Mouse (Mus musculus) erythroblast, adult 5-6 weeks (primary cell): ENCODE data around the gene Capza2. TPM values are rescaled to one million over a fixed set of nuclear protein-coding genes. Genes with fewer than 3 reads are reported as not detected.
A peak's percentile ranks its signal among the peaks of the same experiment; 100 is the strongest.

Experiments used
- ATAC-seq: replicated peaks from 2 replicates; pipeline ENCODE4 v1.8.0; 2016; ENCODE audit warnings: moderate number of reproducible peaks, mild to moderate bottlenecking, moderate TSS enrichment, inconsistent platforms; ENCODE audit not compliant: poor library complexity, low FRiP score, severe bottlenecking
- total RNA-seq, 2 experiments: library from RNA; stranded (forward) in 1 of 2; stranded (reverse) in 1 of 2; fragments of 150-400 nt in 1 of 2; fragments of 200-764, 138-1000 nt in 1 of 2; gene quantifications; 2 replicates each; pipeline versions ENCODE4 v1.2.3 to v1.2.4; 2015 to 2017; ENCODE audit warnings: low replicate concordance in 2 of 2

Capza2 gene
- total RNA-seq, 2 experiments from 2014 or later, result 84.5 to 89.0 TPM

DNA sequence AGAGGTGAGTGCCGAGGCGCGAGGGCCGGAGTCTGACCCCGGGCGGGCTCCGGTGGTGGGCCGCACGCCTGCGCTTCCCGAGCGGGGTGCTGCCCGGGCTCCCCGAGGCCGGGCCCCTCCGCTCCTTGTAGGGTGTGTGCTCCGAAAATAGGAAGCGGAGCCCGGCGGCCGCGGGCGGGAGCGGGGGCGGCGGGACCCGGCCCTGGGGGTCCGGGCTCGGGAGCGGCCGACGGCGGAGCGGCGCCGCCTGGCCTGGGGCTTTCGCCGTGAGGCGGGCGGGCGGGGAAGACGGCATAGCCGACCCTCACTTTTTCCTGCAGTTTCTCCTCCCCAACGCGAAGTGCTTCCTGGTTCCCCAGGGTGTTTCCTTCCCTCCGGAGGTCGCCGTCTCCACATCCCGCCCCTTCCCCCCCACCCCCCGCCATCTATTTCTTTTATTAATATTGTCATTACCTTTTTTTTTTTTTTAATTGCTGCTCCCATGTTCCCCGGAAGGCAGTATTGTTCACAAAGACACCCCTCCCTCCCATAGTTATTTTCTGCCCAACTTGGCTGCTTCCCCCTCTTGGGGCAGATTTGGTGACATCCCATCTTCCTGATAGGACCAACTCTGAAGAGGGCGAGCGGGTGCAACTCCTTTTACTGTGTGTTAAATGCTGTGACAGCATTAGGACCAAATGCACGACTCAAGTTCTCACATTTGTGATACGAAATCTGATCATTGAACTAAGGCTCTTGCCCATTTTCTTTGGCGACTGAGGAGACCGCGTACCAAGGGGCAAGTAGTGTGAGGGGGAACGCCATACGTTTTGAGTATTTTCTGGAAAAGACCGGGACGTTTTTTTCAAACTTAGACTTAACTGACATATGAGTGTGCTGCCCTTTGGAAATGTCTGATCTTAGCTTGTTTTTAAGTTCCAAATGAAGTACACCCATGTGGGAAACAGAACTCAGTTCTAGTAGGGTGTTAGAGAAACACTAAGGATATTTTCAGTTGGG lies 1.5 kb downstream of the Capza2 start:
- ATAC-seq, result peak; percentile 25; the same call in 1 of the 2 replicates

DNA sequence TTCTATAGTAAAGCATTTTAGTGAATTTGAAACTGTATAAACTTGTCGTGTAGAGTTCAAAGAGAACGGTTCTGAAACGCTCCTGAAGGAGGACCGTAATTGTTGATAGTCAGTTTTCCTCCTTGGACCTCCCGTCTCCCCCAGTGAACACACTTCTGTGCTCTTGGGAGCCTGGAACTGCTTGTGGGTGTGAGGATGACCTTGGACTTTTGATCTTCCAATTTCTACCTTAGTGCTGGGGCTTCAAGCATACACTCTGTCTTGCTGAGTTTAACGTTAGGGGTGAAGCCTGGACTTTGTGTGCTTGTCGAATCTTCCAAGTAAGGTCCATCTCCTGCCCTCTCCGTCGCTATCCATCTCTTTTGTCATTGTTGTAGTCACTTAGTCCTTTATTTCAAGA lies 4.0 kb downstream of the Capza2 start:
- ATAC-seq, result no peak

DNA sequence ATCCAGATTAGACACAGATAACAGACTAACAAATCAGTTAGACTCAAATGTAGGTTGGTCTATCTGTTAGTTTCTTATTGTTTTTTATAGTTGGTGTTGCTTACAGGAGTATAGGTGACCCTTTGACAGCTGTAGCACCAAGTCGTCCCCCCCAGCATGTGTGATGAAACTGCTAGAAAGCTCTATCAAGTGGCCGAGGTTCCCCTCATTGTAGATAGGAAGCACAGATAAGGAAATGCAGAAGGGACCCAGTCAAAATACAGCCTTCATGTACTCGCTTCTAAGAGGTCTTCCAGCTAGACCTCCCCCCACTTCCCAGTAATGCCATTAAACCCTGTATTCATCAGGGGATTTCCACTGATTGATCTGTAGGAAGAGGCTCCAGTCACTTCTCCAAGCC lies 6.7 kb downstream of the Capza2 start:
- ATAC-seq, result no peak

DNA sequence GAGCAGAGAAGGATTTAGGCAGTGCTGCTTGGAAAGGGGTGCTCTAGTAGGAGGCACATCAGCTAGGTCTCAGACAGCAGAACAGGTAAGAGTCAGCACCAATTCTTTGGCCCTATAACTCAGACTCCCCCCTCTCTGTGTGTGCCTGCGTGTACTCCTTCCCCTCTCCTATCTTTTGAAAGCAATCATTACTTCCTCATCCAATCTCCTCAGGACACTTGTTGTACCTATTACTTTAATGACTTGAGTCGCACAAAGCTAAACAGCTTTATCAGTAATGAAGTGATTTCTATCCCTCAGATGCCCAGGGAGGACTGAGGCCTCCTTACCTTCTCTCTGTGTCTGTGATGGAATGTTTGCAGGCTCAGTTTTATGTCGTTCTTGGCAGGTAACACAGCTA lies 10.1 kb downstream of the Capza2 start:
- ATAC-seq, result no peak

DNA sequence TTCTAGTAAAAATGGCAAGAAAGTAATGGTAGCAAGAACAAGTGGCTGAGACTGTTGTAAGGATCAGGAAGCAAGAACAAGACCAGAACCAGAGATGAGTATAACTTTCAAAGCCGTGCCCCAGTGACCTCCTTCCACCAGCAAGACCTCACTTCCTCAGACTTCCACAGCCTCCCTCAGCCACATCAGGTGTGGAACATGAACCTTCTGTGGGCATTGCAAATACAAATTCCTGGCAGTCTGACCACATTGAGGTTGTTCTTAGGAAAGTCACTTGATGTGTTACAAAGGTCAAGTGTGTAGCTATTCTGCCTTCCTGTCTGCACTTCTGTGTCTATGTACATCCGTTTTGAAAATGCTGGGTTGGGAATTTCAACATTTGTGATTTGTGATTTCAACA lies 16.1 kb downstream of the Capza2 start:
- ATAC-seq, result no peak

DNA sequence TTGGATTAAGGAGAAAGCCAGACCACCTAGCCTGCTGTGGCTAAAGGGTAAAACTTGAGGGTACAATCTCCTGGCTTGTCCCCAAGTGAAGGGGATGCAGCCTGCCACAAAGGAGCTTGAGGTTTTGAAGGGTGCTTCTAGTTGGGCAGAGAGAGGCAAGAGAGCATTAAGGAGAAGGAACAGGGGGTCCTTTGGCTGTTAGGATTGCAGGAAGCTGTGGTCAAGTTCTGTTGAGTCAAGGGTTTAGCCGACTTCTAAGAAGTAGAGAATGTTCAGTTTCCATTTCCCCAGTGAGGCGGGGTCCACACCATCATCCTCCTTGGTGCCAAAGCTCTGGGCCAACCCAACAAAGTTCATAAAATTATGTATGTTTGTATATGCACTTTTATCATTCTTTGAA lies 19.0 kb downstream of the Capza2 start:
- ATAC-seq, result no peak

DNA sequence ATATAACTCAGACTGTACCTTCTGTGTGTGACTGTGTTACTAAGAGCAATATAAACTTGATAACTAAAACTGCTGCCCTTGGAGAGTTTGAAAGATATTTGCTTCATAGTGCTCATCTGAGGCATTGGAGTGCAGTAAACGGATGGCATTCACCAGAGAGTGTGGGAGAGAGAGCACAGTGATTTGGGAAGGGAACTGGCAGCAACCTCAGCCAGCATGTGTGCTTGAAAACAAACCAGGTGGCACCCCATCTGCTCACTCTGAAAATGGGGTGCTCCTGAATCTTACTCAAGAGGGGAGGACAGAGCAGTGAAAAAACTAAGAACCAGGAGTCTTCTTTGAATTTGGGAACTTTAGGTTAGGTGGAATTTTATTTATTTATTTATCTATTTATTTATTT lies 21.3 kb downstream of the Capza2 start:
- ATAC-seq, result no peak

DNA sequence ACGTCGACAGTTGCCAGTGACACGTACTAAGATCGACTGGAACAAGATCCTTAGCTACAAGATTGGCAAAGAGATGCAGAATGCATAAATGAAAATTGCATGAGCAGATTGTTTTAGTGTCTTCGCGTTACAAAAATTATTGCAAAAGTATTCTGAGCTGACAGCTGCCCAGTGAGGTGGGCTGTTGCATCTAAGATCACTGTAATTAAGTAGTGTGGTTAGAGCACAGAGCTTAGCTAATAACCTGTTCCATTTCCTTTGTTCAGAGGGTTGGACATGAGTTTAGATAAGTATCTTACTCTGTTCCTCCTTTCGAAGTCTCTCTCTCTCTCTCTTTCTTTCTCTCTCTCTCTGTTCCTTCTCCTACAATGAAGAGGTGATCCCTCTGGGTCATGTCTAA lies 29.3 kb downstream of the Capza2 start:
- ATAC-seq, result no peak

DNA sequence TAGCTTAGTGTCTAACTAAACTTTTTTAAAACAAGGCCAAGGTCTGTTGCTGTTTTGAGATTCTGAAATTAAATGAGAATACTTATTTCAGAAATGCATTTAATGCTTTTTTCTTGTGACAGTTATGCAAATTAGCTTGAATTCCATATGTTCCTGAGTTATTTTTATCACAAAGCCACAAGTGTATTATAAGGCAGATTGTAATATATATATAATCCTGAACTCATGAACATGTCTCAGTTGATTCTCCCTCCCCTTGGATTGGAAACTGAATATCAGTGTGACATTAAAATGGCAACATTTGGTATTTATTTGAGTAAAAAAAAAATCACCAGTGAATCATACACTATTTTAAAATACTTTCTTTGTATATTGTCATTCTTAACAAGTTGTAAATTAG lies 30.0 kb downstream of the Capza2 start:
- ATAC-seq, result no peak

DNA sequence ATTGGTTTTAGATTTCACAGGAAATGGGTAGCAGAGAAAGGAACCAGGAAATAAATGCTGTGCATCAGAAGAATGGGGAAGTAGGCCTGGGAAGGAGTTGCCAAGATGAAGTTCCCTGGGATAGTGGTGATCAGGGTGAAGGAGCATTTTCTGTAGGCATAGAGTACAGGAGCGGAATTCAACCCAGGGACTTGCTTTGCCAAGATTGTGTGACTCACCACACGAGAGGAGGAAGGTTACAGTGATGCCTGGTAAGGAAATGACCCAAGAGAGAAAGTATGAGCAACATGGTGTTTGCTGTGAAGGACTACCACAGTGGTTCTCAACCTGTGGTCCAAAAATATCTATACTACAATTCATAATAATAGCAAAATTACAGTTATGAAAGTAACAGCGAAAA lies 31.8 kb downstream of the Capza2 start:
- ATAC-seq, result no peak

DNA sequence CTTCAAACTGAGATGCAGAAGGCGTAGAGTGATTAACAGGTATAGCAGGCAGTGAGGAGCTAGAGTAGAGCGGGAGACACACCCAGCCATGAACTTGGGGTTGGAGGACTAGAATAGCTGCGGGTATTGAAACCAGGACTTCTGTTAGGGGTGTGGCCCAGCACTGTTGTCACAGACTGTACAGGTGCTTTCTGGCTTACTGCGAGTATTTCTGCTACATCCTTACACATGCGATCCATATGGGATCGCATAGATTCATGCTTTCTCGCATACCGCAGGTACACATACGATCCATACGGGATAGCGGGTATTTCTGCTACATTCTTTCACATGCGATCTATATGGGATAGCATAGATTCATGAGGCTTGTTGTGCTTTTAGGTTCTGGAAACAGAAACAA lies 32.3 kb downstream of the Capza2 start:
- no peak for ATAC-seq

DNA sequence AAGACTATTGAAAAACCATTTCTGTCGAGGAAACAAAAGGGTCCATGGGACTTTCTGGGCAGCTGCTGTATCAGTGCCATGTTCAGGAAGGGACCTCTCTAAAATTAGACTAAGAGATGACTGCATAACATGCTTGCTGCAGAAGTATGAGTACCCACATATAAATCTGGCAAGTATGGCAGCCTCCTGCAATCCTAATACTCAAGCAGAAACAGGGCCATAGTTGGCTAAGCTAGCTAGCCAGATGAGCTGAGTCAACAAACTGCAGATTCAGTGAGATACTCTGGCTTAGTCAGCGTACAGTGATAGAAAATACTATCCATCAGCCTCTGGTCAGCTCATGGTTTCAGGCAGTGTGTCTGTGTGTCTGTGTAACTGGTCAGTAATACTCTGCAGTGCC lies 33.8 kb downstream of the Capza2 start:
- no peak for ATAC-seq

DNA sequence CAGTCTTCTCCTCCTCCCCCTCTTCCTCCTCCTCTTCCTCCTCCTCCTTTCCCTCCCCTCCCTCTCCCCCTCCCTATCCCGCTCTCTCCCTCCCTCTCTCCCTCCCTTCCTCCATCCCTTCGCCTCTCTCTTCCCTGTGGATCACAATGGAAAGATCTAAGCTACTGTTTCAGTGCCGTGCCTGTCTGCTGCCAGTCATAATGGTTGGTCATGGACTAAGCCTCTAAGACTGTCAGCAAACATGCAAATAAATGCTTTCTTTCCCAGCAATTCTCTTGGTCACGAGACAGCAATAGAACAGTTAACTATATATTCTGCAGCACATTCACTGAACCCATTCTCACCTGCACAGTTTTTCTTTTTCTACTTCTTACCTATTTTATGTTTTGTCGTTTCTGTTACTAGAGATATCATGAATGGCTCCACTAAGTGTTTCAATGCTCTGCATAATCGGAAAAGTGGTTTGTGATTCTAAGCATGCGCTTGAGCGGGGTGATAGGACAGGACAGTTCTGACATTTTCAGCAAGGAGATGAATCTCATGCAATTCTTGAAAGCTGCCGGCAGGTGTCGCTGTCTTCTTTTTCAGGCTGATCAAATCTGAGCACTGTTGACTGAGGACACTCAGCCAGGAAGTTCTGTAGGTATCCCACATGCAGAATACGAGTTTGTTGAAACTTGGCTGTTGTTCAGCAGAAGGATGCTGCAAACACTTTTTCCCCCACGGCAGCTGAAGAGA lies 39.2 kb downstream of the Capza2 start:
- peak; percentile 70 for ATAC-seq

DNA sequence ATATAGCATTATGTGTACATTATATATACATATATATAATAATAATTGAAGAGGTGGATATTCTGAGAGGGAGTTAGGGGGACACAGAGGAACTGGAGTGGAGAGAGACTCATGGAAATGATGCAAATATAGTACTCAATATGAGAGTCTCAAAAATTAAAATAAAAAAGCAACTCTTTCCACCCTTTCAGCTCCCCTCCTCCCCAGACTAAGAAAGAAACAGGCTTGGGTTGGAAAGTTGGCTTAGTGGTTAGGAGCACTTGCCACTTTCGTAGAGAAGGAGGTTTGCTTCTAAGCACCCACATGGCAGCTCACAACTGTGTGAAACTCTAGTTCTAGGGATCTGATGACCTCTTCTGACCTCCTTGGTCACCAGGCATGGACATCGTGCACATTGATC lies 41.0 kb downstream of the Capza2 start:
- no peak for ATAC-seq

DNA sequence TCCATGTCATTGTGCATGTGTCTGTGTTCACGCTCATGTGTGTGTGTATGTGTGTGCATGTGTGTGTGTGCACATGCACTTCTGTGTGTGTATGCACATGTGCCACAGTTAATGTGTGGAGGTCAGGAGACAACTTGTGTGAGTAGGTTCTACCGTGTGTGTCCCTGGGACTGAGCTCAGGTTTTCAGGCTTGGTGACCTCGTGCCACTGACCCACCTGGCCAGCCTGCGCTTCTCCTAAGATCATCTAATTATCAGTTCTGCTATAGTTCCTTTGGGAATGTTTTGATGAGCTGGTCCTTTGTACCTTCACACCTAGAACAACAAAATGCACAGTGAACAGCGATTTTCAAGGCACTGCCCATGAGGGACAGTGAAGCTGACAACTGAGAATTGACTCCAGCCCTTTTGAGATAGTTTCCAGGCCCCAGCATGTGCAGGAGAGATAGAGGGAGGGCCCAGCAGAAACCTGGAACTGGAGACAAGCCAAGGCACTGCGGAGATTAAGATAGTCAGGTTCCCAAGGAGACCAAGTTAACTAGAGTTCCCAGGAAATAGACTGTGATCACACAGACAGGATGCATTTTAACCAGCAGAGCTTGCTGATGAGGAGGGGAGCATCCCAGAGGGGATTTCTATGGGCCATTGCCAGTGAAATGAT lies 44.4 kb downstream of the Capza2 start:
- ATAC-seq, result peak; percentile 95

DNA sequence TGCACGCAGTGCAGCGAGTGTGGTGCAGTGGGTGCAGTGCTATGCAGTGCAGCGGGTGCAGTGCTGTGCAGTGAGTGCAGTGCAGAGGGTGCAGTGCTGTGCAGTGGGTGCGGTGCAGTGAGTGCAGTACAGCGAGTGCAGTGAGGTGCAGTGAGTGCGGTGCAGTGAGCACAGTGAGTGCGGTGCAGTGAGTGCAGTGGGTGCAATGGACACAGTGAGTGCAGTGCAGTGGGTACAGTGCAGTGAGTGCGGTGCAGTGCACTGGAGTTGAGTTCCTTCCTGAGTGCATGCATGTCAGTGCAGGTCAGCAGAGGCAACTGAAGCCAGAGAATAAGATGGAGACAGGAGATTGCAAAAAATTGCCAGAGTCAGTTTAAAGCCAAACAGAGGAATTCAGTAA lies 45.8 kb downstream of the Capza2 start:
- ATAC-seq, result no peak

DNA sequence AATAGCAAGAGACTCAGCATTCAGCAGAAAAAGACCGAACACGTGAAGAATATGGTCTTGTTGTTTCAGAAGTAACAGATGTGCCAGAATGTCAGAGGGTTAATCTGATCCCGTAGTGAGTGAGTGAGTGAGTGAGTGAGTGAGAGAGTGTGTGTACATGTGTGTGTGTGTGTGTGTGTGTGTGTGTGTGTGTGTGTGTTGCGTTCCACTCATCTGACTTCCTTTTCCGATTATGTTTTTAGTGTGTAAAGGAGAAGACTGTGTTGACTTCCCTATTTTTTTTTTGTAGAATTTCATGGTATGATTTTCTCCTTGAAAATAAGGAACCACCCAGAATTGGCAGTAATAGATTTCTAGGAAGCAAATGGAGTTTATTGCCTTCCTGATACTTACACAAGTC lies 52.6 kb downstream of the Capza2 start:
- no peak for ATAC-seq

DNA sequence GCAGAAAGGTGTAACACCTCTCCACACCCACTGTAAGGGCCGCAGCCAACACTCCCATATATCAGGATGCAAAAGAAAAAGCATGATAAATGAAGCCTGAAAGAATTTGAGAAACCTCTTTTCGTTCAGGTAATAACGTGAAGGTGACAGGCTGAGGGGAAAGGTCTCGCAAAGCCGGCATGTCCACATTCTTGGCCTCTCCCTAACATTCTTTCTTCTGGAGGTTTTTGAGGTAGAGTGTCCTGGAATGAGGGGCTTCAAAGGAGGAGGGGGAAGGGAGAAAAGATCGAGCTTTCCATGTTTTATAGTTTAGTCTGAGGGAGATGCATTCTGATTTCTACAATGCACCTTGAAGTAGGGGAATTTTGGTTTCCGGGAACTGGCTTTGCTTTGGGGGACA lies 56.6 kb downstream of the Capza2 start, which contains the start of gene St7:
Gene St7, plus strand, starts transcription at position 287 of the 400 bp plus-strand sequence.
- ATAC-seq, result no peak

DNA sequence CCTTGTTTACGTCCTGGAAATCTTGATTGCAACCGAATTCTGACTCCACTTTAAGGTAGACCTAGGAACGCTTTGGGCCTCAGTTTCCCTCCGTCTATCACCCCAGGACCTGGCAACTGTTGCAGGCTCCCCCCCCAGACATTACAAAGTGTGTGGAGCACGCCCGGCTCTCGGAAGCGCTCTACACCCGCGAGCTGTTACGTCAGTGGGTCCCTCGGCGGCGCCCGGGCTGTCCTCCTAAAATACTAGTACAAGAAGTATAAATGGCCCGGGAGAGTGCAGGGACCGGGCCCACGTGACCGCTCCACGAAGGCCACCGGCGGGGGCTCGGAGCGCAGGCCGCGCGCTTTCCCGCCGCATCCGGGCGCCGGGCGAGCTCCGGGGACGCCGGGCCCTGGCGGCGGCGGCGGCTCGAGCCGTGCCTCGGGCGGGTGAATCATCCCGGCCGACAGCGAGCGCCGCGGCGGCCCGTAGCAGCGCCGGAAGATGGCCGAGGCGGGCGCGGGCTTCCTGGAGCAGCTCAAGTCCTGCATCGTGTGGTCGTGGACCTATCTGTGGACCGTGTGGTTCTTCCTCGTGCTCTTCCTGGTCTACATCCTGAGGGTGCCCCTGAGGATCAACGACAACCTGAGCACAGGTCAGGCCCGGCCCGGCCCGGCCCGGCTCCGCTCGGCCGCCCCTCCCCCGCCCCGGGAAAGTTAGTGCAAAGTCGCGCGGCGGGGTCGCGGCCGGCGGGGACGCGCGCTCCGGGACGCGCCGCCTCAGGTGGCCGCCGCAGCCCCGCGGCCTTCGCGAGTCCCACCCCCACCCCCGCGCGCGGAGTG lies 57.9 kb downstream of the Capza2 start:
- peak; percentile 76 for ATAC-seq

DNA sequence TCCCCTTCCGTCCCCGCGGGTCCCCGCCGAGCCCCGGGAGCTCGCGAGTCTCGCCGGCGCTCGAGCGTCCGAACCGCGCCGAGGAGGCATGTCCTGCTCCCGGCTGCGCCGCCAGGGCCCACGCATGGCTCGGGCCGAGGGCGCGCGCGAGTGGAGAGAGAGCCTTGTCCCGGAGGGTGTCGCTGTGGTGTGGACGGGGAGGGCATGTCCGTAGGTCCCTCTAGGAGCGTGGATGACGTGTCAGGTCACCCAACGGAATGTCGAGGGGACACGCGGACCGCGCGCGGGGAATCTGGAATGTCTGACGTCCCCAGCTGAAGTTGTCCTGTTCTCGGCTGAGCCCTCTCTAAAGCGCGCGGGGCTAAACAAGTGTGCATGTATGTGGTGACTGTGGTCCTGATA lies 58.5 kb downstream of the Capza2 start:
- ATAC-seq, result peak; percentile 84
